Mouse (Mus musculus) hindbrain, embryonic 15.5 days (tissue): ENCODE measurements around the gene Ypel2. TPM values are rescaled to one million over a fixed set of nuclear protein-coding genes. Genes with fewer than 3 reads are reported as not detected.

Experiments used
- ATAC-seq: fragments of 200-750 bp; cut with Nextera tagmentation; 2 replicates; pipeline ENCODE4 v1.8.0; 2017; ENCODE audit warnings: low read depth, moderate number of reproducible peaks, moderate TSS enrichment; ENCODE audit not compliant: low FRiP score
- H3K27ac ChIP-seq: fragments of 300-500 bp; sonication (generic); replicated peaks from 2 replicates; pipeline ENCODE4 v1.5.1; 2015; ENCODE audit warnings: mild to moderate bottlenecking, inconsistent platforms
- H3K27me3 ChIP-seq: fragments of 300-500 bp; sonication (generic); 2 replicates; pipeline ENCODE4 v1.6.1; 2015; ENCODE audit warnings: control low read depth, inconsistent platforms
- H3K36me3 ChIP-seq: fragments of 300-500 bp; sonication (generic); 2 replicates; pipeline ENCODE4 v1.6.1; 2015; ENCODE audit warnings: control low read depth, inconsistent platforms
- H3K4me1 ChIP-seq: fragments of 300-500 bp; sonication (generic); replicated peaks from 2 replicates; pipeline ENCODE4 v1.6.1; 2015; ENCODE audit warnings: control low read depth, inconsistent platforms
- H3K4me2 ChIP-seq: fragments of 300-500 bp; sonication (generic); 2 replicates; pipeline ENCODE4 v1.6.1; 2015; ENCODE audit warnings: moderate library complexity, mild to moderate bottlenecking, inconsistent platforms
- H3K4me3 ChIP-seq: fragments of 300-500 bp; sonication (generic); 2 replicates; pipeline ENCODE4 v1.5.1; 2015; ENCODE audit warnings: mild to moderate bottlenecking, inconsistent platforms
- H3K9ac ChIP-seq: fragments of 300-500 bp; sonication (generic); 2 replicates; pipeline ENCODE4 v1.6.1; 2015; ENCODE audit warnings: inconsistent platforms
- H3K9me3 ChIP-seq: fragments of 300-500 bp; sonication (generic); 2 replicates; pipeline ENCODE4 v1.6.1; 2016; ENCODE audit warnings: control low read depth, inconsistent platforms
- WGBS: fragments of 180-500 bp; shearing (Covaris S2); methylation state at CpG from one replicate; pipeline ENCODE4 v1.1.7; 2015; 5-methylcytosine and 5-hydroxymethylcytosine counted together
- polyA plus RNA-seq: library from polyadenylated mRNA; unstranded; fragments of >200 nt; fragmentation: Nextera tagmentation; extraction: Ambion mirVana; gene quantifications from 2 replicates; pipeline ENCODE4 v1.2.1, GENCODE M21; 2015

Ypel2 gene
- polyA plus RNA-seq, 1 experiment from 2014 or later = 4.2 TPM

GRCm38 (mm10) chr11:87018081-87018480, 24.6 kb upstream of the Ypel2 start:
- Histone ChIP-seq H3K4me3 (no peak overlapping the region), H3K27me3 (no peaks in the 10 kb centered on the region), H3K9me3 (no peaks in the 10 kb centered on the region), H3K36me3 (no peaks in the 10 kb centered on the region), H3K9ac (no peak overlapping the region), H3K4me2 (no peak overlapping the region), H3K4me1 (no peaks in the 10 kb centered on the region), H3K27ac (no peak overlapping the region)
- no peak for ATAC-seq
- WGBS = 84% methylated on average over 4 of the region's 4 CpGs

- Histone ChIP-seq H3K9me3 (no peaks in the 10 kb centered on the region), H3K4me1 (no peaks in the 10 kb centered on the region), H3K27me3 (no peaks in the 10 kb centered on the region), H3K9ac (no peak overlapping the region), H3K4me2 (no peak overlapping the region), H3K27ac (no peak overlapping the region), H3K4me3 (no peak overlapping the region), H3K36me3 (no peaks in the 10 kb centered on the region)
- WGBS = 80% methylated on average over 3 of the region's 3 CpGs
- no peak for ATAC-seq
Measured at GRCm38 (mm10) chr11:87015691-87016090, 22.2 kb upstream of the Ypel2 start.

- no peak overlapping the region for H3K4me3 ChIP-seq
- ATAC-seq = no peak
- 31% methylated on average over 9 of the region's 9 CpGs for WGBS
- H3K9me3 ChIP-seq = no peaks in the 10 kb centered on the region
- H3K4me2 ChIP-seq = no peak overlapping the region
- H3K9ac ChIP-seq = no peak overlapping the region
- no peaks in the 10 kb centered on the region for H3K27me3 ChIP-seq
- 0 out of 2 replicates have a peak, but pooled peaks cover 3% of the 10 kb centered on the region for H3K4me1 ChIP-seq
- H3K27ac ChIP-seq = no peak overlapping the region
- H3K36me3 ChIP-seq = no peaks in the 10 kb centered on the region
Measured at GRCm38 (mm10) chr11:87010476-87010875, 17.0 kb upstream of the Ypel2 start.

GRCm38 (mm10) chr11:87007371-87007770, 13.9 kb upstream of the Ypel2 start:
- 11% methylated on average over 8 of the region's 8 CpGs for WGBS
- H3K27ac ChIP-seq = no peak overlapping the region
- H3K4me3 ChIP-seq = no peak overlapping the region
- H3K4me1 ChIP-seq = 0 out of 2 replicates have a peak, but pooled peaks cover 3% of the 10 kb centered on the region
- no peaks in the 10 kb centered on the region for H3K9me3 ChIP-seq
- no peak overlapping the region for H3K4me2 ChIP-seq
- H3K27me3 ChIP-seq = no peaks in the 10 kb centered on the region
- no peak for ATAC-seq
- no peaks in the 10 kb centered on the region for H3K36me3 ChIP-seq
- H3K9ac ChIP-seq = no peak overlapping the region

- 58% methylated on average over 12 of the region's 12 CpGs for WGBS
- Histone ChIP-seq H3K27me3 (no peaks in the 10 kb centered on the region), H3K4me3 (no peak overlapping the region), H3K4me2 (no peak overlapping the region), H3K27ac (no peak overlapping the region), H3K9me3 (no peaks in the 10 kb centered on the region), H3K36me3 (no peaks in the 10 kb centered on the region), H3K4me1 (0 out of 2 replicates have a peak, but pooled peaks cover 3% of the 10 kb centered on the region), H3K9ac (no peak overlapping the region)
- ATAC-seq = no peak
Measured at GRCm38 (mm10) chr11:87004960-87005755, 11.7 kb upstream of the Ypel2 start.

GRCm38 (mm10) chr11:87002078-87002829, 8.7 kb upstream of the Ypel2 start:
- no peaks in the 10 kb centered on the region for H3K9me3 ChIP-seq
- H3K4me2 ChIP-seq = no peak overlapping the region
- WGBS = 75% methylated on average over 10 of the region's 10 CpGs
- no peak for ATAC-seq
- no peak overlapping the region for H3K9ac ChIP-seq
- H3K36me3 ChIP-seq = no peaks in the 10 kb centered on the region
- H3K27ac ChIP-seq = no peak overlapping the region
- no peaks in the 10 kb centered on the region for H3K4me1 ChIP-seq
- H3K4me3 ChIP-seq = no peak overlapping the region
- no peaks in the 10 kb centered on the region for H3K27me3 ChIP-seq

GRCm38 (mm10) chr11:87001217-87001616, 7.7 kb upstream of the Ypel2 start:
- WGBS = 87% methylated on average over 8 of the region's 8 CpGs
- H3K27ac ChIP-seq = no peak overlapping the region

GRCm38 (mm10) chr11:86996266-86996665, 2.8 kb upstream of the Ypel2 start:
- ATAC-seq = no peak
- H3K36me3 ChIP-seq = no peaks in the 10 kb centered on the region
- H3K4me3 ChIP-seq = no peak overlapping the region
- WGBS = 57% methylated on average over 2 of the region's 2 CpGs
- H3K27ac ChIP-seq = peak overlapping the region; percentile 51
- H3K27me3 ChIP-seq = no peaks in the 10 kb centered on the region
- H3K9me3 ChIP-seq = no peaks in the 10 kb centered on the region
- peaks cover 32% of the 10 kb centered on the region for H3K4me1 ChIP-seq
- H3K9ac ChIP-seq = no peak overlapping the region
- H3K4me2 ChIP-seq = no peak overlapping the region

More at GRCm38 (mm10) chr11:87001217-87001616, 7.7 kb upstream of the Ypel2 start:
- ATAC-seq = no peak
- no peaks in the 10 kb centered on the region for H3K36me3 ChIP-seq
- no peak overlapping the region for H3K4me3 ChIP-seq
- no peaks in the 10 kb centered on the region for H3K9me3 ChIP-seq
- no peak overlapping the region for H3K9ac ChIP-seq
- no peaks in the 10 kb centered on the region; the same call in 1 of the 2 replicates for H3K4me1 ChIP-seq
- no peak overlapping the region for H3K4me2 ChIP-seq
- H3K27me3 ChIP-seq = no peaks in the 10 kb centered on the region

- Histone ChIP-seq H3K9ac (0 out of 2 replicates have a peak overlapping the region, but pooled peaks have one; percentile 16), H3K27ac (peak overlapping the region; percentile 51)
- 23% methylated on average over 6 of the region's 6 CpGs for WGBS
Measured at GRCm38 (mm10) chr11:86995625-86996221, 2.2 kb upstream of the Ypel2 start.

GRCm38 (mm10) chr11:86994791-86995624, 1.5 kb upstream of the Ypel2 start:
- H3K27me3 ChIP-seq = no peaks in the 10 kb centered on the region
- peaks cover 43% of the 10 kb centered on the region for H3K4me1 ChIP-seq
- H3K27ac ChIP-seq = peak overlapping the region; percentile 51; the same call in 1 of the 2 replicates
- H3K36me3 ChIP-seq = no peaks in the 10 kb centered on the region
- no peak overlapping the region for H3K4me3 ChIP-seq
- no peaks in the 10 kb centered on the region for H3K9me3 ChIP-seq
- whole genome bisulfite sequencing = 43% methylated on average over 10 of the region's 10 CpGs
- H3K9ac ChIP-seq = no peak overlapping the region
- ATAC-seq = no peak
- H3K4me2 ChIP-seq = no peak overlapping the region

More at GRCm38 (mm10) chr11:86995625-86996221, 2.2 kb upstream of the Ypel2 start:
- no peak for ATAC-seq
- no peak overlapping the region for H3K4me2 ChIP-seq
- H3K36me3 ChIP-seq = no peaks in the 10 kb centered on the region
- peaks cover 36% of the 10 kb centered on the region for H3K4me1 ChIP-seq
- H3K27me3 ChIP-seq = no peaks in the 10 kb centered on the region
- H3K4me3 ChIP-seq = no peak overlapping the region
- no peaks in the 10 kb centered on the region for H3K9me3 ChIP-seq

- Histone ChIP-seq H3K4me1 (peaks cover 49% of the 10 kb centered on the region), H3K27me3 (no peaks in the 10 kb centered on the region), H3K4me2 (peak overlapping the region; percentile 84), H3K36me3 (no peaks in the 10 kb centered on the region), H3K9ac (no peak overlapping the region), H3K4me3 (peak overlapping the region; percentile 85), H3K27ac (no peak overlapping the region), H3K9me3 (no peaks in the 10 kb centered on the region)
- ATAC-seq = no peak
- WGBS = 7% methylated on average over 6 of the region's 6 CpGs
Measured at GRCm38 (mm10) chr11:86994330-86994729, 823 bp upstream of the Ypel2 start.
